Mouse (Mus musculus) ES-E14 (cell line): ENCODE measurements around the gene Ccdc62. TPM values are rescaled to one million over a fixed set of nuclear protein-coding genes. Genes with fewer than 3 reads are reported as not detected.
A peak's percentile ranks its signal among the peaks of the same experiment; 100 is the strongest.

Experiments
- DNase-seq: peaks from one replicate; pipeline ENCODE4 v3.0.0-alpha.2; 2013; ENCODE audit warnings: low read depth, low spot score
- H3K27ac ChIP-seq: 2 replicates; pipeline ENCODE4 v1.5.1; 2012; ENCODE audit warnings: low read depth, mild to moderate bottlenecking, low read length, moderate library complexity, mixed read lengths; ENCODE audit not compliant: poor library complexity, insufficient read depth, severe bottlenecking
- H3K36me3 ChIP-seq: 2 replicates; pipeline ENCODE4 v1.6.1; 2012; ENCODE audit warnings: mild to moderate bottlenecking, low read length, moderate library complexity, mixed read lengths; ENCODE audit not compliant: control insufficient read depth, poor library complexity, insufficient read depth, severe bottlenecking
- H3K4me1 ChIP-seq, 2 experiments: fragments of 150-350 bp in 1 of 2; sonication (generic) in 1 of 2; 2 replicates each; pipeline ENCODE4 v1.6.1; 2012; ENCODE audit warnings: low read length in 2 of 2, mild to moderate bottlenecking in 1 of 2, mixed read lengths in 1 of 2; ENCODE audit not compliant: control insufficient read depth in 2 of 2, insufficient read depth in 2 of 2, poor library complexity in 1 of 2
- H3K4me3 ChIP-seq, 2 experiments: fragments of 150-350 bp in 1 of 2; sonication (generic) in 1 of 2; 2 replicates each; pipeline ENCODE4 v1.5.1; 2012; ENCODE audit warnings: low read length in 2 of 2, low read depth in 1 of 2, mild to moderate bottlenecking in 1 of 2, mixed read lengths in 1 of 2; ENCODE audit not compliant: insufficient read depth in 1 of 2, poor library complexity in 1 of 2, severe bottlenecking in 1 of 2
- H3K9ac ChIP-seq: 2 replicates; pipeline ENCODE4 v1.6.1; 2012; ENCODE audit warnings: low read depth, mild to moderate bottlenecking, low read length, mixed read lengths; ENCODE audit not compliant: poor library complexity, insufficient read depth, severe bottlenecking
- H3K9me3 ChIP-seq: fragments of 150-350 bp; sonication (generic); 2 replicates; pipeline ENCODE4 v1.6.1; 2012; ENCODE audit warnings: low read depth, mild to moderate bottlenecking, low read length; ENCODE audit not compliant: control insufficient read depth, insufficient read depth
- CHD2 ChIP-seq: IDR thresholded peaks from 2 replicates; pipeline ENCODE4 v1.6.1; 2014; ENCODE audit warnings: mild to moderate bottlenecking, low read depth, low read length, inconsistent platforms
- HCFC1 ChIP-seq: IDR thresholded peaks from 2 replicates; pipeline ENCODE4 v1.6.1; 2012; ENCODE audit warnings: low read length, inconsistent platforms, borderline replicate concordance; ENCODE audit not compliant: insufficient read depth
- MAFK ChIP-seq: IDR thresholded peaks from 2 replicates; pipeline ENCODE4 v1.6.1; 2014; ENCODE audit warnings: mild to moderate bottlenecking, low read depth, low read length, inconsistent platforms; ENCODE audit not compliant: insufficient read depth
- ZC3H11A ChIP-seq: IDR thresholded peaks from 2 replicates; pipeline ENCODE4 v1.6.1; 2012; ENCODE audit warnings: low read depth, mild to moderate bottlenecking, inconsistent platforms, low read length, borderline replicate concordance
- ZNF384 ChIP-seq: IDR thresholded peaks from 2 replicates; pipeline ENCODE4 v1.6.1; 2012; ENCODE audit warnings: low read depth, low read length, inconsistent platforms
- in situ Hi-C, 2 experiments: fragments of 600-800 bp; cut with MboI; formaldehyde crosslinking; loops; one replicate each; pipeline ENCODE4 v1.15.1; 2025; ENCODE audit warnings: low sequenced_read_pairs in 2 of 2, inconsistent platforms in 1 of 2; ENCODE audit not compliant: unreplicated experiment in 2 of 2
- total RNA-seq: library from RNA; depleted of rRNA; stranded (reverse); fragments of 300-350 nt; gene quantifications from 2 replicates; pipeline ENCODE4 v1.2.3, GENCODE M21; 2012; rRNA removed

Ccdc62 gene
- 5.3 and 6.3 TPM in 2 replicates for total RNA-seq

DNA sequence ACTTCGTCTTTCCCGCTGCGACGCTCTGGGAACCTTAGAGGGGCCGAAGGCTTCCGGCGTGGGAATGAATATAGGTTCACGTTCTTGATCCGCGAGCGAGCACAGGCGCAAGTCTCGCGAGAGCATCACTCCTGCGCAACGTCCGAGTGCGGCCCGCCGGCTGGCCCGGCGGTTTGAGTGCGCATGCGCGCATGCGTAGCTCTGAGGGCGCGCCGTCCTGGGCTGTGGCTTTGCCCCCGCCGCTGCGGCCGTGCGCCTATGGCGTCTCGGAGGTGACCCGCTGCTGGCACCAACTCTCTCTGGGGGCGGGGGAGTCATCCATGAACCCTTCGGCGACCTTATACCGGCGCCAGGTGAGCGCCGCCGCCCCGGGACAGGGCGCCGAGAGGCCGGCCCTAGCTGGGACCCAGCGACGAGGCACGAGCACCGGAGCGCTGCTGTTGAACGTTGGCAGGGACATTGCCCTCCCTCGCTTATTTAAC lies at the start of gene Ccdc62:
Ccdc62 (plus strand) TSS at position 172 of the 482 bp plus-strand sequence.
- Histone ChIP-seq H3K9me3 (no peaks in the 10 kb centered on the region), H3K4me1 (peaks cover 0 to 5% of the 10 kb centered on the region in 2 experiments; a peak in 1 of 4 replicates), H3K27ac (peak within 1 kb of the TSS; percentile 51; the same call in 1 of the 2 replicates), H3K36me3 (peaks cover 9% of the 10 kb centered on the region), H3K4me3 (peak within 1 kb of the TSS; percentile 70 to 77), H3K9ac (peak within 1 kb of the TSS; percentile 94)
- in situ Hi-C loops = no loop called here
- TF ChIP-seq HCFC1 (0 out of 2 replicates have a peak, but pooled peaks have one; percentile 57), MAFK (no peak), CHD2 (peak; percentile 95)
- DNase-seq = peak; percentile 88

DNA sequence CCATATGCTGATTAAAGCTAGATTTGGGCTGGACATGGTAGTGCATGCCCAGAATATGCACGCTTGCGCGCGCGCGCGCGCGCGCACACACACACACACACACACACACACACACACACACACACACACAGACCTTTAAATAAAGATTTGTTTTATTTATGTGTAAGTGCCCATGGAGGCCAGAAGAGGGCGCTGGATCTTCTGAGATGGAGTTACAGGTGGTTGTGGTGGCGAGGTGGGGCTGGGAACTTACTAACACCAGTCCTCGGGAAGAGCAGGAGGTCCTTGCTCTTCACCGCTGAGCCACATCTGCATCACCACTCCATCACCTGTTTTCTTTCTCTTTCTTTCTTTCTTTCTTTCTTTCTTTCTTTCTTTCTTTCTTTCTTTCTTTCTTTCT lies 49.7 kb upstream of the Ccdc62 start:
- no peak overlapping the region for H3K27ac ChIP-seq
- DNase-seq = peak; percentile 35
- H3K9me3 ChIP-seq = no peaks in the 10 kb centered on the region
- in situ Hi-C loops = no loop called here
- no peak overlapping the region for H3K9ac ChIP-seq
- peaks cover 0 to 9% of the 10 kb centered on the region in 2 experiments; a peak in 1 of 4 replicates for H3K4me1 ChIP-seq
- no peak for TF ChIP-seq HCFC1
- TF ChIP-seq ZC3H11A = no peak
- TF ChIP-seq MAFK = no peak
- TF ChIP-seq CHD2 = no peak
- no peak for TF ChIP-seq ZNF384
- H3K4me3 ChIP-seq = no peak overlapping the region
- no peaks in the 10 kb centered on the region for H3K36me3 ChIP-seq

DNA sequence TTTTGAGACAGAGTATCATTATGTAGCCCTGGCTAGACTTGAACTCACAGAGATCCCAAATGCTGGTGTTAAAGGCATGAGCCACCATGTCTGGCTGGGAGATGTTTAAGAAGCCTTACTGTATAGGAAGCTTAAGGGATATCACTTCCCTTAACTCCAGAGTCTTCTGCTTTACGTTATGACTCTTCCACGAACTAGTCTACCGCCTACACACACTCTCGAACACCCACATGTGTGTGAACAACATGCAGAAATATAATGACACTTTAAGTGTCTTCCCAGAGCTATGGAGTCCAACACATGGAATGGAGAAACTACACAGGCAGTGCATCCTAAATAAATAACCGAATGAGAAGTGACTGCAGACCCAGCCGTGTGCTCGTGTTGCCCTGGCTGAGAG lies 46.6 kb upstream of the Ccdc62 start:
- in situ Hi-C loops = no loop called here
- DNase-seq = no peak
- Histone ChIP-seq H3K27ac (no peak overlapping the region), H3K9ac (no peak overlapping the region), H3K36me3 (no peaks in the 10 kb centered on the region), H3K9me3 (no peaks in the 10 kb centered on the region), H3K4me1 (peaks cover 0 to 7% of the 10 kb centered on the region in 2 experiments; a peak in 1 of 4 replicates), H3K4me3 (no peak overlapping the region)
- no peak for TF ChIP-seq ZNF384
- TF ChIP-seq CHD2 = no peak
- TF ChIP-seq HCFC1 = no peak
- TF ChIP-seq MAFK = no peak
- TF ChIP-seq ZC3H11A = no peak

DNA sequence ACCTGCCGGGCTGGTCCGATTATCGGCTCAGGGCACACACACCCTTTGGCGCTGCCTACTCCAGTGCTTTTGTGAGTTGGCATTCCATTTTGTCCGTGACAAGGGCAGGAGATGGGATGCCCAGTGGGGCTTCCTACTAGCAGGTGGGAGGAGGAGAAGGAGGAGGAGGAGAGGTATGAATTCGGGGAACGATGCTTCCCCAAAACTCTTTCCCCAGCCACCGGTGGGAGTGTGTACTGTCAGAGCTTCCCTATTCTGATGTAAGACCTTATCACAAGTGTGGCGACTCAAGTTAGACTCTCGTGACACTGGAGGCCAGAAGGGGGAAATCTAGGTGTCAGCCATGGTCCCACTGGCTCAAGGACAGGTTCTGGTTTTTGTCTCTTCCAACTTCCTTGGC lies 46.1 kb upstream of the Ccdc62 start:
- Histone ChIP-seq H3K4me3 (no peak overlapping the region), H3K9ac (no peak overlapping the region), H3K4me1 (peaks cover 0 to 4% of the 10 kb centered on the region in 2 experiments; a peak in 1 of 4 replicates), H3K27ac (no peak overlapping the region), H3K9me3 (no peaks in the 10 kb centered on the region), H3K36me3 (no peaks in the 10 kb centered on the region)
- in situ Hi-C loops = no loop called here
- TF ChIP-seq ZNF384 (no peak), HCFC1 (no peak), ZC3H11A (no peak), MAFK (no peak), CHD2 (no peak)
- DNase-seq = no peak

DNA sequence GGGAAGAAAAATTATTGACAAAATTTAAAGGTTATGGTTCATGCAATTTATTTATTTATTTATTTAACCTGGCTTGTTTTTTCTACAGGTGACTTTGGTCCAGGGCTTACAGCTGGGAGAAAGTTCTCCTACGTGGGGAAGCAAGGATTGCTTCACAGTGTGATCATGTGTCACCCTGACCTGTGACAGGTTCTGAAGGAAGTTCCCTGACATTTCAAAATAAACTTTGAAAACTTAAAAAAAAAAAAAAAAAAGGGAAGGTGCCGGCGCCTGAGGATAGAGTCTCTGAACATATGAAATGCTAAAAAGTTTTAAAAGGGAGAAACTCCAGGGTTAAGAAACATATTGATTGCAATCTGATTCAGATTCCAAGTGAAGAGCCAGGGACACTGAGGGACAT lies 44.1 kb upstream of the Ccdc62 start:
- in situ Hi-C loops = no loop called here
- DNase-seq = no peak

More for the DNA sequence above, 44.1 kb upstream of the Ccdc62 start:
- TF ChIP-seq ZC3H11A (no peak), CHD2 (no peak), MAFK (no peak), HCFC1 (no peak), ZNF384 (no peak)
- Histone ChIP-seq H3K27ac (no peak overlapping the region), H3K9me3 (no peaks in the 10 kb centered on the region), H3K36me3 (no peaks in the 10 kb centered on the region), H3K4me3 (no peak overlapping the region), H3K4me1 (no peaks in the 10 kb centered on the region), H3K9ac (no peak overlapping the region)
